Mouse (Mus musculus): ENCODE measurements around the gene Gm37240.

Gm37240 gene

DNA sequence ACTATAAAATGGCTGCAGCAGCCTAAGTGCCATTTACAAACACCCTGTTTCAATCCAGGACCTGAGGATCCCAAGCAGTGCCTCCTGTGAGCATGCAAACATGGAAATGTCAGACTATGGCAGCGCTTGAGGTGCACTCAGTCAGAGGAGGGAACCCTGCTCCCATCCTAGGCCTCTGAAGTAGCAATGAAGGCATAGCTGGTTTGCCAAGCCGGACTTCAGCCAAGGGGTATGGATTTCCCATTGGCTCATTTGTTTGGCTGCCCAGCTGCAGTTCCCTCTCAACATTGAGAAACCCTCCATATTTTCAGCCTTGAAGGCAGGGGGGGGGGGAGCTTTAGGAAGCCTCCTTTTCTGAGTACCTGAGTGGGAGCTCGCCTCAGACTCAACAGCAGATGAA, 1329.0 kb downstream of the Gm37240 start:
- DNase-seq (ENCODE audit: low read depth, low spot score), result no peak

- no peak for DNase-seq (ENCODE audit: low read depth, low spot score)
These were observed 1331.5 kb downstream of the Gm37240 start for GRCm38 (mm10) chr3:84555780-84556179.

DNA sequence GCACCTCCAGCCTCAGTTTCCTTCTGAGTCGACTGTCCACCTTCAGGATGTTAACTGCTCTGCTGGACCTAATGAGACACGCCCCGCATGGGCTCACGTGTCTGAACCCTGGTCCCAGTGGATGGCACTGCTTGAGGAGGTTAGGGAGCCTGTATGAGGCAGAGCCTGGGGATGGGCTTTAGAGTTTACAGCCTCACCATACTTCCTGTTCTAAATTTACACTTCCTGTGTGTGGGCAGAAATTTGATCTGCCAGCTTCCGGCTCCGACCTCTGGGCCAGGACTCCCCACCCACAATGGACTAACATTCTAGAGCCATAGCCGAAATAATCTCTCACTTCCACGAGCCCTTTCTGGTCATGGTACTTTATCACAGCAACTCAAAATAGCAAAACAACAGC, 1340.1 kb downstream of the Gm37240 start:
- no peak for DNase-seq (ENCODE audit: low read depth, low spot score)

GRCm38 (mm10) chr3:84542450-84542849, 1344.9 kb downstream of the Gm37240 start:
- DNase-seq (ENCODE audit: low read depth, low spot score), result peak; percentile 13

DNA sequence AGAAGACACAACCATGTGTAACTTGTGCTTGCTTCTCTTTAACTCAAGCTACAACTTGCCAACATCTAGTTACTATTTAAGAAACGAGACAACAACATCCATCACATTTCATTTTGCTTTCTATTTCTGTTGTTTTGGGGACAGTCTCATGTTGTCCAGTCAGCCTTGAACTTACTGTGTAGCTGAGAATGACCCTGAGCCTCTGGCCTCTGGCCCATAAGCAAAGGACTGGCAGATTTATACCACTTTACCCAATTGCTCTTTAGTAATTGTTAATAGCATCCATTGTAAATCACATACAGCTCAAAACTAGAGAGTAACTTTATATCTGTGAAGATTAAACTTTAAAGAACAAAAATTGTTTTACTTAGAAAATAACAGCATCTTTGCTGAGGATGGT, 1345.4 kb downstream of the Gm37240 start:
- no peak for DNase-seq (ENCODE audit: low read depth, low spot score)

DNA sequence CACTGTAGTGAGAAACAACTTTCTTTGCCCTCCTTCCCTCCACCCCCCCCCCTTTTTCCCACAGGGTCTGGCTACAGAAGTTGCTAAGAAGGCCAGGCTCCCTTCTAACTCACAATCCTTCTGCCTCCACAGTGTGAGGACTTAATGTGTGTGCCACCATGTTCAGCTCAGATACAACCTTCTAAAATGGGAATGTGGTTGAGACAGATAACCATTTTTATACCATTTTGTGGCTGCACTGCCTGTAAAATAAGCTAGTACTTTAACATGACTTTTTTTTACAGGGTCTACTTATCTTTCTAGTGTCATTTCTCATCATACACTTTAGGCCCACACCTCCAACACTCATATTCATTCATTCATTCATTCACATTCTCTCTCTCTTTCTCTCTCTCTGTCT, 1346.7 kb downstream of the Gm37240 start:
- DNase-seq (ENCODE audit: low read depth, low spot score), result no peak

- no peak for DNase-seq (ENCODE audit: low read depth, low spot score)
These were observed 1350.3 kb downstream of the Gm37240 start for GRCm38 (mm10) chr3:84536987-84537386.

DNA sequence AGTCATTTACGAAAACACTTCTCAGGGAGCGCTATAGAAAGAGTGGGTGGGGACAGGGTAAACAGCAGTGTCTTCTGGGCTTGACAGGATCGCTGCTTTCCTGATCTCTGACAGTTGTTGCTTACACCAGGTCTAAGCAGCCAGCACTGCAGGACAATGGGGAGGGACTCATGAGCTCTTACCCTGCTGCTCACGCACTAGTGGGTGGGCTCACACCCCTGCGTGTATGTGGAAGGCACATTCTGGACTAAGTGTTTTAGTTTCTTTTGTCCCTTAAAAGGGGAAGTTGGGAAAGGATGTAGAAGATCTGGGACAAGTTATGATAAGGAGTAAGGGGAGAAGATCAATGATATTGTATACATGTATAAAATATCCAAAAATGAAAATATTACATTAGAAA, 1354.1 kb downstream of the Gm37240 start:
- DNase-seq (ENCODE audit: low read depth, low spot score), result no peak

GRCm38 (mm10) chr3:84529021-84529420, 1358.3 kb downstream of the Gm37240 start:
- DNase-seq (ENCODE audit: low read depth, low spot score), result no peak

GRCm38 (mm10) chr3:84524952-84525351, 1362.4 kb downstream of the Gm37240 start:
- no peak for DNase-seq (ENCODE audit: low read depth, low spot score)

- DNase-seq (ENCODE audit: low read depth, low spot score), result no peak
These were observed 1371.2 kb downstream of the Gm37240 start for GRCm38 (mm10) chr3:84516163-84516562.

DNA sequence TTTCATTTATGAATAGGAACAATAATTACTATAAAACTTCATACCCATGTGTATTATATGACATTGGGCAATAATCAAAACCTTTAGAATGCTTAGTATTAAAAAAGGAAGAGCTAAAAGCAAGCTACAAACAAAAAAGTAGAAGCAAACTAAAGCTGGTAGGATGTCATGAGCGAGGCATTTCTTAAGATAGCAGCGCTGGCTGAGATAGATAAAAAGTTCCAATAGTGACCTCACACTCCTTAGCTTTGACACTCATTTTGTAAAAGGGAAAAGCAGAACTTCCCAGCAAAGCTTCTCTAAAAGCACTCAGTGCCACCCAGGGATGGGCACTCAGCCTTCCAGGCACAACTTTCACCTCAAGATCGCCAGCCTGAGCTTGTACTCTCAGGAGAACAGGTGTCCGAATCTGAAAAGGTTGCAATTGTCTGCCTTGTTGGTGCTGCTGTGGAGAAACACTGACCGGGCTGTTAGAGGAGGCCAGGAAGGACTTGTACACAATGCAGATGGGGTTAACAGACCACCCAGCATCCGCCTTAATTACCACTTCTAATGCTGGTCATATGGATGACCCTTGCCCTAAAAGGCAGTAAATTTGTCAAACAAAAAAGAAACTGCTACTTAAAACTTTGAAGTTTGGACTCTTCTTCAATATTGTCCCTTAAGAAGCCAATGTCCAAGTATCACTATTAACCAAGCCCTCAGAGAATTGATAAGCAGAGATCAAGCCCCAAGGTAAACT, 1374.4 kb downstream of the Gm37240 start:
- no peak for DNase-seq (ENCODE audit: low read depth, low spot score)

- no peak for DNase-seq (ENCODE audit: low read depth, low spot score)
These were observed 1382.1 kb downstream of the Gm37240 start for GRCm38 (mm10) chr3:84505193-84505592.

- no peak for DNase-seq (ENCODE audit: low read depth, low spot score)
These were observed 1383.0 kb downstream of the Gm37240 start for GRCm38 (mm10) chr3:84504291-84504690.

GRCm38 (mm10) chr3:84502101-84502500, 1385.2 kb downstream of the Gm37240 start:
- no peak for DNase-seq (ENCODE audit: low read depth, low spot score)

DNA sequence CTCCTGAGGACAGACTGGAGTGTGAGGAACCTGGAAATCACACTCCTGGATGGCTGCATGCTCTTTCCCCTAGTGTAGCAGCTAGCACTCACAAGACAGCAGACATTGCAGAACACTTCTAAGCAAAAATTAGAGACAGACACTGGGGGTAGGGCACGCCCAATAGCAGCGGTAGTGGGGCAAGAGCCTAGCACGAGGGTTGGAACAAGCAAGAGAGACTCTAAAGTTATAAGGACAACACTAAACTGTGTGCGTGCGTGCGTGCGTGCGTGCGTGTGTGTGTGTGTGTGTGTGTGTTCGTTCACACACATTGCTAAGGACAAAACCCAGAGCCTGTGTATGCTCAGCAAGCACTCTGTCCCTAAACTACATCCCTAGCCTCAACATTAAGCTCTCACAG, 1386.8 kb downstream of the Gm37240 start:
- no peak for DNase-seq (ENCODE audit: low read depth, low spot score)

DNA sequence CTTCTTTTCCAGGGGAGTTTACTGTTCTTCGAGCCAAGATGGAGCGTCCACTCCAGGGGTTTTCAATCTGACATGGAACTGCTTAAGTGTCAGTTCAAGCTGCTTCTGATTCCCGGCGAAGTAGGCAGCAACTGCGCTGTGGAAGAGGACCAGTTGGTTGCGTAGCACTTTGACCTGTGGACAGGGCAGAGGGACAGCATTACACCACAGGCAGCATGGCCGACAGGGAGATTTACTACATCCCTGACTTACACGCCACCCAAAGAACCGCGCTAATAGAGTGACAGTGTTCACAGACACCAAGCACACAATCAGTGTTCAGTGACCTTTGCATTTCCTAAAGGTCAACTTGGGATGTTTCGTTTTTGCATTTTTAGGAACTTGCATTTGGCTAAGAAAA, 1389.6 kb downstream of the Gm37240 start:
- DNase-seq (ENCODE audit: low read depth, low spot score), result no peak

DNA sequence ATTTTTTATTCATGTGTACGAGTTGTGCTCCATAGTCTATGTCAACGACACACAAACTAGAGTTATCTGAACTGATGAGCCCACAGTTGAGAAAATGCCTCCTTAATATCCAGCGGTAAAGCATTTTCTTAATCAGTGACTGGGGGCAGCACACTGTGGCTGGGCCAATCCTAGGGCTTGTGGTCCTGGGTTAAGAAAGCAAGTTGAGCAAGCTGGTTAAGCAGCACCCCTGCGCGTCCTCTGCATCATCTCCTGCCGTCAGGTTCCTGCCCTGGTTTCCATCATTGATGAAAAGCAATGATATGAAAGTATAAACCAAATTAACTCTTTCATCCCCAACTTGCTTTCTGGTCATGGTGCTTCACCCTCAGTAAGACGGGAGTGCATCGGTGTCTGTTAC, 1394.7 kb downstream of the Gm37240 start:
- DNase-seq (ENCODE audit: low read depth, low spot score), result no peak

DNA sequence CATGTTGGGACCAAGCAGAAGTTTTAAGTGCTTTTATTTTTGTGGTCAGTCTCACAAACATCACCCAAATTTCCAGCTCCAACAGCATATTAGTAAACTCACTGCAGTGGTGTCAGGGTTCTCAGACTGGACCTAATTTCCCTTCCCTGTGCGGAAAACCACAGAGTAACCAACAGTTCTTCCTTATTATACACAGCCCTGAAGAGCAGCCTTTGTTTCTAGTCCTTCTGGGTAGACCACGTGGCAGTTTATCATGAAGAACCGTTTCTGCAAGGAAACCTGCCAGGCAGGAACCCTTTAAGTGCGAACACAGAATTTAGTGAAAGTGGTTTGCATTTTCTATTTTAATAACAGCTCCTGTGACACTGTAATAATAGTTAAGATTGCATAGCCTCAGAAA, 1395.2 kb downstream of the Gm37240 start:
- no peak for DNase-seq (ENCODE audit: low read depth, low spot score)

GRCm38 (mm10) chr3:84488716-84489115, 1398.6 kb downstream of the Gm37240 start:
- DNase-seq (ENCODE audit: low read depth, low spot score), result no peak

- no peak for DNase-seq (ENCODE audit: low read depth, low spot score)
These were observed 1402.4 kb downstream of the Gm37240 start for GRCm38 (mm10) chr3:84484891-84485290.

DNA sequence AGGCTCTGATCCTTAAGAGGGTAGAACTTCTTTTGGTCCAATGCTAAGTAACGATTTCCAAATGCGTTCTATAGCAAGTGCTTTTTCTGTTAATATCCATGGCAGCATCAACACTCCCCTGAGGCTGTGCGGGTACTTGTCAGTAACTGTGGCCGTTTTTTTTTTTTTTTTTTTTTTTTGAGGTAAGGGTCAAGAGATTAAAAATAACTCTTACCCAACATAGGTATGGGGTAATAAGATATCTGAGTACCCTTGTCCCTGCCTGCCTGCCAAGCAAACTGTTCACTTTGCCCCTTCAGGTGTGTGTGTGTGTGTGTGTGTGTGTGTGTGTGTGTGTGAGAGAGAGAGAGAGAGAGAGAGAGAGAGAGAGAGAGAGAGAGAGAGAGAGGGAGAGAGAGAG, 1403.0 kb downstream of the Gm37240 start:
- DNase-seq (ENCODE audit: low read depth, low spot score), result no peak

DNA sequence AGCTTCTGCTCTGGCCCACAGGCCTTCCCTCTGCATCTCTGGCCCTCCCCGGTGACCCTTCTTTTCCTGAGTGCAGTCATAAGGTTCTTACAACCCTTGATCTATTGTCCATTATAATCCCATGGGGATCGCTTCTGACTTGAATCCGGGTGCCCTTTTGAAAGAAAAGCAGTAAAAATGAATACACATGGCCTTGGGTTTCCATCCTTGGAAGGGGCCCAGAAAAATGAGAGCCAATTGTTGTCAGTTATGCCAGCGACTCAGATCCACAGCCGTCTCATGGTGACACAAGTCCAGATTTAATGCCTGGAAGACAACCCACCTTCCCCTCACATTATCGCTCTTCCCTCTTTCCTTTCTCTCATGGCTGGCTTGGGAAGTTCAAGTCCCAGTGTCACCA, 1405.2 kb downstream of the Gm37240 start:
- DNase-seq (ENCODE audit: low read depth, low spot score), result no peak

DNA sequence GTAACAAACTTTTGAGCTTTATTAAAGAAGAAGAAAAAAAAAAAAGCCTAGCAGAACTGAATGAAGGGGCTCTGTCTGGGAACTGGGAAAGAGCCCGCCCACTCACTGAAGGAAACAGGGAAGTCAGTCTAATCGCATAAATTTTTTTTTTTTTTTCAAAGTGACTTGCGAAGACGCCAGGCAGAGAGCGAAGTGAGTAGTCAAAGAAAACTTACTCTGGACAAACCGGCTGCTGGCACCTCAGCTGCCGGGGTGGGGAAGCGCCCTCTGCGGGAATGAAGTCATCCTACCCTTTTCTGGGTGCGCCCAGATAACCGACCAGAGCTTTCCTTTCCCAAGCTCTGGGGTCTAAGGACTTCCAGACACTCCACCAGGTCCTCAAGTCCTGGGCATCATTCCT, 1406.2 kb downstream of the Gm37240 start:
- DNase-seq (ENCODE audit: low read depth, low spot score), result no peak

All from retina, adult 2 months (tissue).